Mouse (Mus musculus) C2C12 (cell line): ENCODE measurements around the gene 1110002E22Rik.

Experiments used
- CEBPB ChIP-seq: IDR thresholded peaks from one replicate; pipeline ENCODE4 v1.6.1; 2011; ENCODE audit warnings: low read depth, mild to moderate bottlenecking, control low read depth, moderate library complexity
- CTCF ChIP-seq: IDR thresholded peaks from one replicate; pipeline ENCODE4 v1.5.1; 2011; ENCODE audit not compliant: control insufficient read depth, insufficient read depth, insufficient read length

DNA sequence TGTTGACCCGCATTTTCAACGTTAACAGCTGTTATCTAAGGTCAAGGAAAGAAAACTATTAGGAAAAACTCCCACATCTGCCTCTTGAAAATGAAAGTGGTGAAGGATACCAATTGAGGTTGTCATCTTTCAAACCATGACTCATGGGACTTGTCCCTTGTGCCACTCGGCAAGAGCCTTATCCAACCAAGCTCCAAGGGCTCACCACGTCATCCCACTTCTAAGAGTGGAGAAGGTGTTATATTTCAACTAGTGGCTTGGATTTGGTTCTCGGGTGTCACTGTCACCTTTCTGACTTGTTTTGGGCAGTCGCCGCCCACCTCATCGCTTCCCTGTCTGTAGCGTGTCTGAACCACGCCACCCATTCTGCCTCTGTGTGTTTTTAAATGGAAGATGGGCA is 59.0 kb downstream of the 1110002E22Rik start:
- TF ChIP-seq CTCF = no peak
- TF ChIP-seq CEBPB = no peak
